Mouse (Mus musculus) heart, postnatal 36 days (tissue): ENCODE measurements around the gene Dync1li1. TPM values are rescaled to one million over a fixed set of nuclear protein-coding genes. Genes with fewer than 3 reads are reported as not detected.
A peak's percentile ranks its signal among the peaks of the same experiment; 100 is the strongest.
"Not testable (repeated sequence)": the region's sequence is repeated elsewhere in the genome, so short reads cannot be mapped to it uniquely, and the experiment has no call there.

ENCODE experiments used
- DNase-seq, 2 experiments: peaks; one replicate each; pipeline ENCODE4 v3.0.0; 2021 to 2022
- intact Hi-C: fragments of 180-260 bp; cut with DNase I; formaldehyde crosslinking; loops from one replicate; pipeline ENCODE4 v1.15.1; 2025
- total RNA-seq, 2 experiments: library from RNA; stranded (reverse); gene quantifications; 2 replicates each; pipeline ENCODE4 v1.2.3; 2021

Gene Dync1li1
- total RNA-seq: 10 to 100 TPM; 69.9 to 88.1 TPM

GRCm38 (mm10) chr9:114688252-114688952, at the start of gene Dync1li1:
TSS of gene Dync1li1 (plus strand) at chr9:114688790.
- peak; percentile 98 for DNase-seq
- intact Hi-C loops: loop anchor here (1.0 to 2.0 kb wide), 2 partner anchors 42 to 48 kb away; partner anchors contain the start of gene Cnot10

GRCm38 (mm10) chr9:114639186-114639748, 49.3 kb upstream of the Dync1li1 start:
- intact Hi-C loops: no loop called here
- DNase-seq: no peak

- peak; percentile 98 to 99 for DNase-seq
- intact Hi-C loops: loop anchor here (2.0 to 10.0 kb wide), 3 partner anchors 49 to 671 kb away; partner anchors contain the start of genes Dync1li1, Gpd1l and Stt3b
Observed at GRCm38 (mm10) chr9:114639839-114640646, 48.5 kb upstream of the Dync1li1 start, which contains the start of gene Cnot10. TSS of gene Cnot10 (minus strand) at chr9:114640184.

GRCm38 (mm10) chr9:114646556-114647505, 41.8 kb upstream of the Dync1li1 start:
- DNase-seq: no peak
- intact Hi-C loops: loop anchor here (10.0 kb wide), 1 partner anchor 288 kb away; the partner anchor contains the start of gene Gpd1l

- intact Hi-C loops: loop anchor here (10.0 kb wide), 1 partner anchor 287 kb away; the partner anchor contains the start of gene Gpd1l
- DNase-seq: no peak
Observed at GRCm38 (mm10) chr9:114647506-114648432, 40.8 kb upstream of the Dync1li1 start.

- intact Hi-C loops: loop anchor here (10.0 kb wide), 1 partner anchor 286 kb away; the partner anchor contains the start of gene Gpd1l
- DNase-seq: not testable (repeated sequence)
Observed at GRCm38 (mm10) chr9:114648472-114648871, 40.1 kb upstream of the Dync1li1 start.

- intact Hi-C loops: loop anchor here (1.0 to 10.0 kb wide), 2 partner anchors 78 to 285 kb away; partner anchors contain the start of gene Gpd1l
- DNase-seq: no peak
Observed at GRCm38 (mm10) chr9:114649371-114649770, 39.2 kb upstream of the Dync1li1 start.

GRCm38 (mm10) chr9:114650938-114651634, 37.5 kb upstream of the Dync1li1 start:
- intact Hi-C loops: no loop called here
- no peak for DNase-seq

- DNase-seq: no peak
- intact Hi-C loops: no loop called here
Observed at GRCm38 (mm10) chr9:114655356-114655755, 33.2 kb upstream of the Dync1li1 start.

GRCm38 (mm10) chr9:114656701-114657100, 31.9 kb upstream of the Dync1li1 start:
- DNase-seq: no peak
- intact Hi-C loops: no loop called here

GRCm38 (mm10) chr9:114660506-114660905, 28.1 kb upstream of the Dync1li1 start:
- DNase-seq: no peak
- intact Hi-C loops: loop anchor here (5.0 kb wide), 1 partner anchor 42 kb away; no protein-coding TSS in a partner anchor

- intact Hi-C loops: loop anchor here (5.0 kb wide), 1 partner anchor 41 kb away; no protein-coding TSS in a partner anchor
- no peak for DNase-seq
Observed at GRCm38 (mm10) chr9:114660983-114661382, 27.6 kb upstream of the Dync1li1 start.

GRCm38 (mm10) chr9:114661991-114662390, 26.6 kb upstream of the Dync1li1 start:
- intact Hi-C loops: loop anchor here (5.0 kb wide), 1 partner anchor 40 kb away; no protein-coding TSS in a partner anchor
- DNase-seq: no peak

- DNase-seq: no peak
- intact Hi-C loops: loop anchor here (5.0 kb wide), 1 partner anchor 39 kb away; no protein-coding TSS in a partner anchor
Observed at GRCm38 (mm10) chr9:114663782-114664181, 24.8 kb upstream of the Dync1li1 start.

- intact Hi-C loops: no loop called here
Observed at GRCm38 (mm10) chr9:114666858-114667257, 21.7 kb upstream of the Dync1li1 start.

GRCm38 (mm10) chr9:114668047-114668446, 20.5 kb upstream of the Dync1li1 start:
- DNase-seq: peak; percentile 42 to 55
- intact Hi-C loops: no loop called here

More at GRCm38 (mm10) chr9:114666858-114667257, 21.7 kb upstream of the Dync1li1 start:
- DNase-seq: no peak

GRCm38 (mm10) chr9:114669011-114669410, 19.6 kb upstream of the Dync1li1 start:
- no peak for DNase-seq
- intact Hi-C loops: no loop called here

GRCm38 (mm10) chr9:114671946-114672345, 16.6 kb upstream of the Dync1li1 start:
- DNase-seq: no peak
- intact Hi-C loops: no loop called here
